In genomic region chr11:17750345-17750744, GRCm38 (mm10) we compare ENCODE assay signal across 12 mouse cellular contexts.
DNase-seq lines count a peak whose midpoint lies in the region; ATAC-seq and TF ChIP-seq lines count a peak whose summit lies in the region.
"Had no signal": no experiment of that assay in that cellular context is flagged by ENCODE, and none has a peak within 500 bp of the region (broad histone marks: within the 10 kb centered on the region; RNA-seq: fewer than 3 reads in every experiment).

No protein-coding gene starts in this region.

- H3K9me3 ChIP-seq in stomach, embryonic 14.5 days (ENCODE audit: control insufficient read depth, low read depth, low read length): no peaks in the 10 kb centered on the region
- H3K9me3 ChIP-seq in stomach, postnatal 0 days (ENCODE audit: control insufficient read depth, low read length): no peaks in the 10 kb centered on the region
- no peaks in the 10 kb centered on the region for H3K9me3 ChIP-seq in forebrain, embryonic 11.5 days (ENCODE audit: control insufficient read depth, low read length)

- no peak for TF ChIP-seq EP300 in stomach, postnatal 0 days (optimal IDR thresholded peaks at IDR 0.05)

- peak; percentile 71; the same call in 1 of the 2 replicates for ATAC-seq in stomach, embryonic 14.5 days (ENCODE audit: insufficient number of reproducible peaks, insufficient read depth, low FRiP score, low read depth)
- ATAC-seq in stomach, postnatal 0 days (ENCODE audit: low FRiP score, low TSS enrichment): no peak
- peak; percentile 89 for ATAC-seq in forebrain, embryonic 11.5 days (replicated peaks; ENCODE audit: low FRiP score)

- TF ChIP-seq CTCF in stomach, postnatal 0 days (IDR thresholded peaks at IDR 0.05; ENCODE audit: low read depth): no peak

- no peak overlapping the region for H3K9ac ChIP-seq in stomach, embryonic 14.5 days (replicated peaks; ENCODE audit: low read depth, low read length)
- no peak overlapping the region for H3K9ac ChIP-seq in stomach, postnatal 0 days (ENCODE audit: low read length)
- no peak overlapping the region for H3K9ac ChIP-seq in forebrain, embryonic 11.5 days (ENCODE audit: low read length)

- no peaks in the 10 kb centered on the region for H3K27me3 ChIP-seq in stomach, embryonic 14.5 days (ENCODE audit: control insufficient read depth, insufficient read depth, low read length)
- H3K27me3 ChIP-seq in stomach, postnatal 0 days (ENCODE audit: control insufficient read depth, insufficient read depth, low read length): no peaks in the 10 kb centered on the region
- no peaks in the 10 kb centered on the region for H3K27me3 ChIP-seq in forebrain, embryonic 11.5 days (ENCODE audit: control insufficient read depth, insufficient read depth, low read length)

- no peak overlapping the region for H3K4me2 ChIP-seq in stomach, embryonic 14.5 days (replicated peaks; ENCODE audit: low read depth, low read length)
- no peak overlapping the region for H3K4me2 ChIP-seq in stomach, postnatal 0 days (replicated peaks; ENCODE audit: low read depth)
- H3K4me2 ChIP-seq in forebrain, embryonic 11.5 days (ENCODE audit: low read depth, low read length, severe bottlenecking): no peak overlapping the region

- WGBS in stomach, embryonic 14.5 days: 19% methylated on average over 6 of the region's 6 CpGs
- 22% methylated on average over 6 of the region's 6 CpGs for WGBS in stomach, postnatal 0 days
- 25% methylated on average over 6 of the region's 6 CpGs for WGBS in forebrain, embryonic 11.5 days

- H3K27ac ChIP-seq in stomach, embryonic 14.5 days (ENCODE audit: low read length): no peak overlapping the region
- H3K27ac ChIP-seq in stomach, postnatal 0 days (replicated peaks): no peak overlapping the region
- H3K27ac ChIP-seq in forebrain, embryonic 11.5 days (ENCODE audit: low read depth, low read length): no peak overlapping the region
- H3K27ac ChIP-seq: macrophage had no signal

- 0 out of 2 replicates have a peak, but pooled peaks cover 5% of the 10 kb centered on the region for H3K4me1 ChIP-seq in stomach, embryonic 14.5 days (ENCODE audit: control insufficient read depth, insufficient read depth, low read length)
- no peaks in the 10 kb centered on the region for H3K4me1 ChIP-seq in stomach, postnatal 0 days (replicated peaks; ENCODE audit: control insufficient read depth, insufficient read depth)
- H3K4me1 ChIP-seq in forebrain, embryonic 11.5 days (replicated peaks; ENCODE audit: control insufficient read depth, insufficient read depth, low read length): no peaks in the 10 kb centered on the region

- no peak for DNase-seq in stomach, postnatal 0 days (ENCODE audit: low spot score)
- no peak for DNase-seq in forebrain, embryonic 11.5 days (ENCODE audit: low spot score)
- peak; percentile 2 for DNase-seq in lung, postnatal 14 days
- peak; percentile 10 for DNase-seq in yolk sac, embryonic 10.5 days (ENCODE audit: low spot score)
- no peak for DNase-seq in thymus, postnatal 4 days
- no peak for DNase-seq in cerebellum, adult 11-12 months
- no peak for DNase-seq in spleen, postnatal 10 days (ENCODE audit: low spot score in 2 of 2)
- DNase-seq: adrenal gland, postnatal 10 days; cerebellum, adult 8-10 months; layer of hippocampus, adult 9-11 months had no signal

- H3K36me3 ChIP-seq in stomach, embryonic 14.5 days (ENCODE audit: control insufficient read depth, insufficient read depth, low read length): no peaks in the 10 kb centered on the region
- H3K36me3 ChIP-seq in stomach, postnatal 0 days (ENCODE audit: control insufficient read depth, insufficient read depth, low read length): no peaks in the 10 kb centered on the region
- H3K36me3 ChIP-seq in forebrain, embryonic 11.5 days (ENCODE audit: control insufficient read depth, insufficient read depth, low read length): no peaks in the 10 kb centered on the region

- no peak overlapping the region for H3K4me3 ChIP-seq in stomach, embryonic 14.5 days (ENCODE audit: low read depth, low read length)
- no peak overlapping the region for H3K4me3 ChIP-seq in stomach, postnatal 0 days (ENCODE audit: low read depth, low read length)
- H3K4me3 ChIP-seq in forebrain, embryonic 11.5 days (ENCODE audit: low read depth, low read length): no peak overlapping the region

Comparison
In these comparisons a context has a peak if more than half of its experiments do, and no peak if none do; other contexts are left out.
1. DNase-seq: peak in lung, postnatal 14 days (single experiment) and yolk sac, embryonic 10.5 days (single experiment); none in stomach, postnatal 0 days (single experiment), forebrain, embryonic 11.5 days (single experiment), thymus, postnatal 4 days (single experiment), cerebellum, adult 11-12 months (single experiment) and spleen, postnatal 10 days (0 of 2).